Mouse (Mus musculus): Measurements from ENCODE around the gene Gli3.

- TF ChIP-seq CTCF (IDR thresholded peaks at IDR 0.05; ENCODE audit: borderline replicate concordance, extremely low read depth, insufficient read depth, insufficient read length) (no peak), POLR2A (IDR thresholded peaks at IDR 0.05; ENCODE audit: borderline replicate concordance, extremely low read depth, insufficient read depth, insufficient read length, poor library complexity, severe bottlenecking) (no peak)
These were observed 5.4 kb downstream of the Gli3 start for GRCm38 (mm10) chr13:15468421-15468820.
